Mouse (Mus musculus) lung, postnatal 0 days (tissue): Measurements from ENCODE around the gene Rad50. TPM values are rescaled to one million over a fixed set of nuclear protein-coding genes. Genes with fewer than 3 reads are reported as not detected.
A peak's percentile ranks its signal among the peaks of the same experiment; 100 is the strongest.

ENCODE experiments used
- ATAC-seq: fragments of 200-750 bp; cut with Nextera tagmentation; 2 replicates; pipeline ENCODE4 v1.8.0; 2017; ENCODE audit warnings: moderate library complexity
- DNase-seq: peaks from one replicate; pipeline ENCODE4 v3.0.0-alpha.2; 2016; ENCODE audit warnings: low spot score
- H3K27ac ChIP-seq: fragments of 300-500 bp; sonication (generic); 2 replicates; pipeline ENCODE4 v1.5.1; 2014; ENCODE audit warnings: antibody characterized with exemption, mild to moderate bottlenecking, low read length, mixed read lengths
- H3K27me3 ChIP-seq: fragments of 300-500 bp; sonication (generic); replicated peaks from 2 replicates; pipeline ENCODE4 v1.6.1; 2014; ENCODE audit warnings: low read length, mixed read lengths; ENCODE audit not compliant: insufficient read depth
- H3K36me3 ChIP-seq: fragments of 300-500 bp; sonication (generic); 2 replicates; pipeline ENCODE4 v1.6.1; 2014; ENCODE audit warnings: low read length, mixed read lengths; ENCODE audit not compliant: insufficient read depth
- H3K4me1 ChIP-seq: fragments of 300-500 bp; sonication (generic); 2 replicates; pipeline ENCODE4 v1.6.1; 2014; ENCODE audit warnings: antibody characterized with exemption, low read depth, low read length, mixed read lengths; ENCODE audit not compliant: insufficient read depth
- H3K4me2 ChIP-seq: fragments of 300-500 bp; sonication (generic); replicated peaks from 2 replicates; pipeline ENCODE4 v1.6.1; 2014; ENCODE audit warnings: low read depth, mild to moderate bottlenecking, low read length, moderate library complexity, mixed read lengths
- H3K4me3 ChIP-seq: fragments of 300-500 bp; sonication (generic); 2 replicates; pipeline ENCODE4 v1.5.1; 2014; ENCODE audit warnings: low read depth, low read length
- H3K9ac ChIP-seq: fragments of 300-500 bp; sonication (generic); replicated peaks from 2 replicates; pipeline ENCODE4 v1.6.1; 2014; ENCODE audit warnings: low read depth, mild to moderate bottlenecking
- H3K9me3 ChIP-seq: fragments of 300-500 bp; sonication (generic); 2 replicates; pipeline ENCODE4 v1.6.1; 2016; ENCODE audit warnings: low read length, mixed read lengths
- CTCF ChIP-seq: IDR thresholded peaks from 2 replicates; pipeline ENCODE4 v1.5.1; 2016; ENCODE audit warnings: antibody characterized with exemption, mild to moderate bottlenecking
- EP300 ChIP-seq: IDR thresholded peaks from 2 replicates; pipeline ENCODE4 v1.6.1; 2016; ENCODE audit warnings: antibody characterized with exemption, mild to moderate bottlenecking, control low read depth
- WGBS: fragments of 180-500 bp; shearing (Covaris S2); extraction: QIAGEN DNeasy Blood & Tissue Kit; methylation state at CpG from one replicate; pipeline ENCODE4 v1.1.7; 2014; 5-methylcytosine and 5-hydroxymethylcytosine counted together
- polyA plus RNA-seq: library from polyadenylated mRNA; unstranded; fragments of >200 nt; fragmentation: Nextera tagmentation; extraction: Ambion mirVana; gene quantifications from 2 replicates; pipeline ENCODE4 v1.2.1, GENCODE M21; 2015

The Rad50 gene
- polyA plus RNA-seq, 1 experiment from 2014 or later: 18.1 TPM

- WGBS: 96% methylated on average over 8 of the region's 8 CpGs
- Histone ChIP-seq H3K36me3 (no peaks in the 10 kb centered on the region), H3K4me3 (no peak overlapping the region), H3K4me1 (no peaks in the 10 kb centered on the region), H3K9ac (no peak overlapping the region), H3K27me3 (no peaks in the 10 kb centered on the region), H3K27ac (no peak overlapping the region), H3K4me2 (no peak overlapping the region), H3K9me3 (no peaks in the 10 kb centered on the region)
- TF ChIP-seq EP300: no peak
- TF ChIP-seq CTCF: no peak
- DNase-seq (no peak), ATAC-seq (no peak)
Observed at GRCm38 (mm10) chr11:53615575-53615974, 91.5 kb downstream of the Rad50 start.

GRCm38 (mm10) chr11:53615172-53615571 is 91.9 kb downstream of the Rad50 start:
- DNase-seq (no peak), ATAC-seq (no peak)
- Histone ChIP-seq H3K9me3 (no peaks in the 10 kb centered on the region), H3K4me1 (no peaks in the 10 kb centered on the region), H3K4me2 (no peak overlapping the region), H3K9ac (no peak overlapping the region), H3K4me3 (no peak overlapping the region), H3K36me3 (no peaks in the 10 kb centered on the region), H3K27me3 (no peaks in the 10 kb centered on the region), H3K27ac (no peak overlapping the region)
- 49% methylated on average over 6 of the region's 6 CpGs for WGBS
- TF ChIP-seq CTCF (no peak), EP300 (no peak)

- Histone ChIP-seq H3K27me3 (no peaks in the 10 kb centered on the region), H3K4me1 (0 out of 2 replicates have a peak, but pooled peaks cover 5% of the 10 kb centered on the region), H3K9me3 (no peaks in the 10 kb centered on the region), H3K27ac (no peak overlapping the region), H3K36me3 (no peaks in the 10 kb centered on the region), H3K4me3 (no peak overlapping the region), H3K9ac (no peak overlapping the region), H3K4me2 (no peak overlapping the region)
- DNase-seq (no peak), ATAC-seq (no peak)
- TF ChIP-seq EP300 (no peak), CTCF (no peak)
- WGBS: 68% methylated on average over 3 of the region's 3 CpGs
Observed at GRCm38 (mm10) chr11:53609672-53610071, 97.4 kb downstream of the Rad50 start.

GRCm38 (mm10) chr11:53609231-53609630 is 97.9 kb downstream of the Rad50 start:
- DNase-seq: no peak
- H3K4me1 ChIP-seq: 0 out of 2 replicates have a peak, but pooled peaks cover 5% of the 10 kb centered on the region
- no peaks in the 10 kb centered on the region for H3K36me3 ChIP-seq
- H3K4me3 ChIP-seq: no peak overlapping the region
- no peak for ATAC-seq
- H3K27ac ChIP-seq: no peak overlapping the region
- H3K27me3 ChIP-seq: no peaks in the 10 kb centered on the region
- TF ChIP-seq EP300: no peak
- TF ChIP-seq CTCF: no peak
- no peaks in the 10 kb centered on the region for H3K9me3 ChIP-seq
- 82% methylated on average over 6 of the region's 6 CpGs for WGBS
- H3K9ac ChIP-seq: no peak overlapping the region
- no peak overlapping the region for H3K4me2 ChIP-seq

- ATAC-seq (no peak), DNase-seq (peak; percentile 5)
- Histone ChIP-seq H3K36me3 (peaks cover 3% of the 10 kb centered on the region; the same call in 1 of the 2 replicates), H3K9me3 (no peaks in the 10 kb centered on the region), H3K27ac (no peak overlapping the region), H3K9ac (no peak overlapping the region), H3K27me3 (no peaks in the 10 kb centered on the region), H3K4me3 (no peak overlapping the region), H3K4me1 (0 out of 2 replicates have a peak, but pooled peaks cover 5% of the 10 kb centered on the region), H3K4me2 (0 out of 2 replicates have a peak overlapping the region, but pooled peaks have one; percentile 8)
- WGBS: 10% methylated on average over 12 of the region's 12 CpGs
- no peak for TF ChIP-seq CTCF
- no peak for TF ChIP-seq EP300
Observed at GRCm38 (mm10) chr11:53605609-53606008, 101.5 kb downstream of the Rad50 start.

GRCm38 (mm10) chr11:53604983-53605382 is 102.1 kb downstream of the Rad50 start:
- TF ChIP-seq CTCF (peak; percentile 34; the same call in 1 of the 2 replicates), EP300 (no peak)
- Histone ChIP-seq H3K36me3 (peaks cover 3% of the 10 kb centered on the region; the same call in 1 of the 2 replicates), H3K4me2 (no peak overlapping the region), H3K27me3 (no peaks in the 10 kb centered on the region), H3K27ac (no peak overlapping the region), H3K4me3 (no peak overlapping the region), H3K9me3 (no peaks in the 10 kb centered on the region), H3K9ac (no peak overlapping the region), H3K4me1 (0 out of 2 replicates have a peak, but pooled peaks cover 5% of the 10 kb centered on the region)
- DNase-seq: no peak
- WGBS: 95% methylated on average over 3 of the region's 3 CpGs
- no peak for ATAC-seq

Other genes starting within 250 kb of the Rad50 start
- gene Gm9837, start 236.8 kb downstream of the Rad50 start, polyA plus RNA-seq: not detected in 2 replicates
- gene Gm9945, start 227.2 kb downstream of the Rad50 start, polyA plus RNA-seq: not detected in 2 replicates
- 0.42 and 0.62 TPM in 2 replicates for gene Sowaha, start 227.0 kb downstream of the Rad50 start, polyA plus RNA-seq
- gene Sept8, start 188.1 kb downstream of the Rad50 start, polyA plus RNA-seq: 13.9 and 15.5 TPM in 2 replicates
- 39.4 and 39.9 TPM in 2 replicates for gene Kif3a, start 139.9 kb downstream of the Rad50 start, polyA plus RNA-seq
- 0.64 and 0.79 TPM in 2 replicates for gene Il4, start 88.7 kb downstream of the Rad50 start, polyA plus RNA-seq
- not detected in 2 replicates for gene Il13, start 72.6 kb downstream of the Rad50 start, polyA plus RNA-seq
- gene Il5, start 13.5 kb upstream of the Rad50 start, polyA plus RNA-seq: not detected in 2 replicates
- gene Irf1, start 62.7 kb upstream of the Rad50 start, polyA plus RNA-seq: 52.5 and 64.9 TPM in 2 replicates
- gene Gm17334, start 65.9 kb upstream of the Rad50 start, polyA plus RNA-seq: 0.46 and 0.61 TPM in 2 replicates
- gene Gm12216, start 151.9 kb upstream of the Rad50 start, polyA plus RNA-seq: 3.4 and 5.4 TPM in 2 replicates
- gene Slc22a5, start 184.3 kb upstream of the Rad50 start, polyA plus RNA-seq: 7.3 and 9.5 TPM in 2 replicates